Mouse (Mus musculus) adrenal gland, adult 18-20 months (tissue): ENCODE measurements at regions not wholly inside any gene's neighbourhood (a gene's known extent, or its start where the extent isn't known, plus 50 kb on each side); places are given as distances from the start of the nearest gene placed in this dataset.
A peak's percentile ranks its signal among the peaks of the same experiment; 100 is the strongest.

Experiments used
- DNase-seq, 2 experiments: peaks; one replicate each; pipeline ENCODE4 v3.0.0; 2021 to 2022; ENCODE audit warnings: low spot score in 2 of 2

DNA sequence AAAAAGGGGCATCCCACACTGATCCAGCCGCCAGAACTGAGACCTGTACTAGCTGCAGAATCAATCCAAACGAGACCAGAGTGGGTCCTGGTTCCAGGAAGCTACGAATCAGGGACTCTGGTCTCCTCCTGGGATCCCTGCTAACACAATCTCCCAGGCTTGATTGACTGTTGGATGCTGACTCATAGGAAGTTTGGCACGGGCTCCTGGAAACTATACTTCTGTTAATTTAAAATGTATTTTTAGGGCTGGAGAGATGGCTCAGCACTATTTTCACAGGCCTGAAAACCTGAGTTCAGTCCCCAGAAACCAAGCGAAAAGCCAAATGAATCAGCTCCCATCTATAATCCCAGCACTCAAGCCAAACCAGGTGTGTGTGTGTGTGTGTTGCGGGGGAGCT lies 138.5 kb downstream of the Vegfa start:
- DNase-seq = peak in 1 of 2 experiments; percentile 25

DNA sequence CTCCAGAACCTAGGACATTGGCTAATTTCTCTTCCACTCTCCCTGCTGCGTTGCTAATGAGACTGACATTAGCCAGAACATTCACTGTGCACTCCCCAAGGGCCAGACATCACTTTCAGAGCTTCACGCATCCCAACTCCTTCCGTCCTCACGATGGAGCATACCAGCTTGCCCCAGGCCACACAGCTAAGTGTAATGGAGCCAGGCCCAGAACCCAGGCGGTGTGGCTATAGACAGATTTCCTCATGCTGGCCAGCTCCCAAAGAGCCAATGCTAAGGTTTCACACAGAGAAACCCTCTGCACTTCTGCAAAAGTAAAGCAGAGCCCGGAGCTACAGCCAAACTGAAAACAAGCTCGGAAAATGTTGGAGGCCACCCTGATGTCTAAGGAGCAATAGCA lies 139.1 kb downstream of the Vegfa start:
- no peak for DNase-seq

DNA sequence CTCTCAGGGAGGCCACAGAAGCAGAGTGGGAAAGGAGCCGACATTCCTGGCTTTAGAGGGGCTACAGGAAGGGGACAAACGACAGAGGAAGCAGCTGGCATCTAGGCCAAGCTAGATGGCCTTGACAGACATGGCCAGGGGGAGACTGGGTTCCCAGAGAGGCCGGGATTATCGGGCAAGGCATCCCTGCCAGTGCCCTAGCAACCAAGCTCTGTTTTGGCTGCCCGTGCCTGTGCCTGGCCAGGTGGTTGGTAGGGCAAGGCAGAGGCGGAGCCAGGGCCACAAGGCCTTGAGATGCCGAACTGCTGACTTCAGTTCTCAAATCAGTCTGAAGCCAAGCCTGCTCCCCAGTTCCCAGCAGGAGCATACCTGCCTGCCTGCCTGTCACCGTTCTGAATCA lies 142.7 kb downstream of the Vegfa start:
- DNase-seq = peak; percentile 40 to 45

DNA sequence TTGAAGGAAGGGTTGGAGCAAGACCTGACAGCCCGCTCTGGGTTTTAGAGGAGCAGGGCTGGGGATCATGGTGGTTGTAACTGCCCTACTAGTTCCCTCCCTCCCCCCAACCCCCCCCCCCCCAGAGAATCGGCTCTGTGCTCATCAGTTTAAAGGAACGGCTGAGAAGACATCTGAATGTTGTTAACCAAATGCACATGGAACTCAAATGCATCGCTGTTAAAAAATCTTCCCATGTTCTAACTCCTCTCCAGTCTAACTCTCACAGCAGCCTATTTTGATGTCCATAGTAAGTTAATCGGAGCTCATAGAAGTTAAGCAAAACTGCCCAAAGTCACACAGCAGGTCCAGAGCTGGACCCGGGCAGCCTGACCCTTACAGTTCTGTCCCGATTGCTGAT lies 143.1 kb downstream of the Vegfa start:
- no peak for DNase-seq

DNA sequence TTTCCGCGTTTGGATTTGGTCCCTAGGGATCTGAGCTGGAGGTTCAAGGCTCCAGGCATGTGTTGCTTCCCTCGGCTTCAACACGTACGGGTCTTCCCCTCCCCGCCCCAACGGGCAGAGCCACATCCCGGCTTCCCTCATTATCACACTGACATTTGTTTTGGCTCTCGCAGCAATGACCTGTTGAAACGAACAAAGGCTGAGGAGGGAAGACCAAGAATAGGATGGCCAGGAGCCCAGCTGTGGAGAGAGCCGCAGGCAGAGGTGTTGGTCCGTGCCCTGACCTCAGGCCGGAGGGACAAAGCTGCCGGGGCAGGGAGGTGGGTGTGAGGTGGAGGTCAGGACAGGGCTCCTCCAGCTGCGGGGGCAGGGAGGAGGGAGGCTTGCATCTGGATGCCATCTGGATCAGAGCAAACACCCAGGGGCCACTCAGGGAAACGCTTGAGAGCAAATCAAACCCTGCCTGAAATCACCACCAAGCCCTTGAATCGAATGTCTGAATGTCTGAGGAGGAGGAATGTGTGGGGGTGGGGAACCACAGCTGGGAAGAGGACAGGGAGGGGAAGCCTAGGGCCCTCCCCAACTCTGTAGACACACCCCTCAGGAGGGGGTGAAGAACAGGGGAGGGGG lies 145.6 kb downstream of the Vegfa start:
- no peak for DNase-seq

DNA sequence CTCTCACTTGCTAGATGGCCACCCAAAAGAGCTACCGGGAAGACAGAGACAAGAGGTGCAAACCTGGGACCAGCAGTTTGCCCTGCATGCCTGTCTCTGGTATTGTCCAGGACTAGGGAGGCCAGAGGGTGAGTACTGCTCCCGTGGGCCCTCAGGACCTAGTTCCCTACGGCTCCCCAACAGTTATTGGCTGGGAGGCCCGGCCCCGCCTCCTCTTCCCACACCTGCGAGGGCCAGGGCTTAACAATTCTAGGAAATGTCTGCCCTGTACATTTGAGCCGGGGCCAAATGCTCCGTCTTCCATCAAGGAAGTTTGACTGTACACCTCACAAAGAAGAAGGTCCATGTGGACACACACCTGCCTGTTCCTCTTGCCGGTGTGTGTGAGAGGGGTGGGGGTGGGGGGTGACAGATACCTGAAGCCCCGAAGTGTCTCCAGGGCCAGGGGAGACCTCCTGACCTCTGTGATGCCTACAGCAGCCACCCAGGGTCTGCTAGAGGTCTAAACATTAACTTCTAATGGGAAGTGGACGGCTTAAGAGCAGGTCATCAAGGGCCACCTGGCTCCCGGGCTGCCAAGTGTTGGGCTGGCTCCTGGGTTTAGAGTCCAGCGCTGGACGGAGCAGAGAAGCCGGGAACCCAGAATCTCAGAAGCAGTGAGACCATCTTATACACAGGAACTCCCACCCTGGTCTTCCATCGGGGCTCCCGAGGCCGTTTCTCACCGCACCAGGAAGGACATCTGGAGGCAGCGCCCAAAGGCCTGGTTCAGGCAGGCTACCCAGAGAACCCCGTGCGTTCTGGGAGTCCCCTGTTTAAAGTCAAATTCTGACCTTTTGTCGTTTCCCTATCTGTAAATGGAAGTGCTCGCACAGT lies 146.5 kb downstream of the Vegfa start:
- DNase-seq = no peak

DNA sequence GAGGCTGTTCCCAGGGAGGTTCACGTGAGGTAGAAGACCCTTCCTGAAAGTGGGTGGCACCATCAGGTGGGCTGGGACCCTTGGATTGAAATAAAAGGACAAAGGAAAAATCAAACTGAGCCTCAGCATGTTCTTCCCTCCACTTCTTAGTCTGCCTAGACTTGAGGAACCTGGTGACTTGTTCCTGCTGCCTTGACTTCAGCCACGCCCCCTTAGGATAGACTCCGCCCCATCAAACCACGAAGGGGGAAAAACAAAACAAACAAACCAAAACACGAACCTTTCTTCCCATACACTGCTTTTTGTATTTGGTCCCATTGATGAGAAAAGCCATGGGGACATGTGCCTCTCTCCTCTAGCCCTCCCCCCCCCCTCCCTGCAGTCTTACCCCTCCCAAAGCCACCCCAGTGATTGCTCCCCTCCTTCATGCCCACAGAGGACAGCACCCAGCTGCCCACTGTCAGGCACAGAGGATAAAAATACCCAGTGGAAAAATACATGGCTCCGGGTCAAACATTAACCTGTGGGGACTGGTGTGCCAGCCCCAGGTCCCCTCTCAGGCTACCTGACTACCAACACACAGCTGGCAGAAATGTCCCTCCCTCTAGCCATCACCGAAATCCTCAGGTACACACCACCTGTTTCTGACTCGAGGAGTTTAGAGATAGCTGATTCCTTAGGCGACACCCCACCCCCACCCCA lies 148.0 kb downstream of the Vegfa start:
- no peak for DNase-seq

DNA sequence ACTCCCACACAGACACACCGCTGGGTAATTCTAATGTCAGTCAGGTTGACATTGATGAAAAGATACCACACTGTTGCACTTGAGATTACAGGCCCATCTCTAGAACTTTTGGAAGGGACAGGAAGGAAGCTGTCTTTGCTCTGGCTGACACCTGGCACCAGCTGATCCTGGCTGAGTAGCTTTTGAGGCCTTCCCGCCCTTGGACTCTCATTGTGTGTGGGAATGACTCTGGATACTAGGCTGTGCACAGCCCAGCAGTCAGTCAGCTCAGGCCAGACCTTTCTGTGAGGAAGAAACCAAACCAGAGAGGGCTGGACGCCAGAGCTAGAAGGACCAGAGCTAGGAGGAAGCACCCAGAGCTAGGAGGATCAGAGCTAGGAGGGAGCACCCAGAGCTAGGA lies 149.0 kb upstream of the 1600014C23Rik start:
- no peak for DNase-seq

DNA sequence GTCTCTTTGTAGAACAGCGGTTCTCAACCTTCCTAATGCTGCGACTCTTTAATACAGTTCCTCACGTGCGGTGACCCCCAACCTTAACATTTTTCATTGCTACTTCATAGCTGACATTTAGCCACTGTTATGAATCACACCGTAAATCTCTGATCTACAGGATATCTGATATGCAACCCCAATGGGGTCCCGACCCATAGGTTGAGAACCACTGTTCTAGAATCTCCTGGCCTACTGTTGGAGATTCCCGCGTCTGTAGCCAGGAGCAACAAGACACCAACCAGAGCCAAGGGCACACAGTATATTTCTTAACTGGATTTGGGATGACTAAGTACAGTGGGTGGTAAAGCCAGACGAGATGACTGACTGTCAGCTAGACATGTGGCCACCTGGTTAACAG lies 147.6 kb upstream of the 1600014C23Rik start:
- DNase-seq = no peak

DNA sequence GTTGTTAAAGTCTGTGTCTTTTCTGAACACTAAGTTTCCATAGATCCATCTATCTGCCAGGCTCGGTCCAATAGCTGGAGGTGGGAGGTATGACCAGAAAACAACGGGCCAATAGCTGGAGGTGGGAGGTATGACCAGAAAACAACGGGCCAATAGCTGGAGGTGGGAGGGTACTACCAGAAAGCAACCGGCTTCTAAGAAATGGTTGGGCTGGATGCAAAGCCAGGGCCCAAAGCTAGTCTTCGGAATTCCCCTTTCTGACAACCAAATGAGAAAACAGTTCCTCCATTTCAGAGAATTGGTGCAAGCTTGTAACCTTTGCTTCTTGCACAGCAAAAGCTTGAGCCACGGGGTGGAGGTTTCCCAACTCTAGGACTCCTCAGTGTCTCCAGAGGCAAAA lies 147.1 kb upstream of the 1600014C23Rik start:
- no peak for DNase-seq

DNA sequence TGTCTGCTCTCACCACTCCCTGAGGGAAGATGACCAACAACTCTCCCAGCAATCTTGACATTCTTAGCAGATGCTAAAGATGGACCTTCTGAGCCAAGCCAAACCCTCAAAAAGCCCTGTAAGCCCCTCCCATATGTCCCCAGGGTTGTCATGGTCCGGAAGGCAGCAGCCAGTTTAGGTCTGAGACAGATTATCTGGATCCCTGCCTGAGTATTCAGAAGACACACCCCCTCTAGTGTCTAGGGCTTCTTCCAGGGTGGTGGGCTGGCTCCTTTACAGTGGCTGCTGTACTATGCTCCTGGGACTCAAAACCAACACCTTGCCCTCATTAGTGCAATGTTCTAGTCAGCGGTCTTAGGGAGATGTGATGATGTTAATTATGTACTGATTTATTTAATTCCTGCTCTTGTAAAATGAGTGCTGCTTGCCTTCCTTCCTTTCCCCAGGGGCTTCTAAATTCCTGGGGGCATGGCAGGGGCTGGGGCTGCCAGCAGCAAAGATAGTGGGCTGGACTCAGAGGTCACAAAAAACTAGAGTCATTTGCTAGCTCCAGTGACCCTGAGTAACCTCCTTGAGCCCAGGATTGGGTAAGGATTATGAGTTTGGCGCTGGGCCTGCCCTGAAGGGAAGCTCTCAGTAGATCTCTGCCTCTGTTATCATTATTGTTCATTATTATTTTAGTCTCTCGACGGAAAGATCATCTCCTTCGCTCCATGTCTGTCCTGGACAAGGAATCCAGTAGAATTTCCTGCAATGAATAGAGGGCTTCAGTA lies 146.0 kb upstream of the 1600014C23Rik start:
- no peak for DNase-seq

DNA sequence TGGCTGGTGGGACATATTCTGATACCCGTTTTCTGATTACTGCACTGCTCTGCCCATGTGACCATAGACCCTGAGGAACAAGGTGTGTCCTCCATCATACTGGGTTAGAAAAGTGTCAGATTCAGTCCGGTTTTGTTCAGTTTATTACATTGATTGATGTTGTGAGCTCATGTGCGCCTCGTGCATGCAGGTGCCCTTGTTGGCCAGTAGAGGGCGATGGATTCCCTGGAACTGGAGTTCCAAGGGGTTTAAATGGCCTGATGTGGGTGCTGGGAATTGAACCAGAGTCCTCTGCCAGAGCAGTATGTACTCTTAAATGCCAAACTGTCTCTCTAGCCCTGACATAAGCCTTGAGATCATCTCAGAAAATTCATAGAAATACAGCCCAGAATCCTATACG lies 144.8 kb upstream of the 1600014C23Rik start:
- no peak for DNase-seq

DNA sequence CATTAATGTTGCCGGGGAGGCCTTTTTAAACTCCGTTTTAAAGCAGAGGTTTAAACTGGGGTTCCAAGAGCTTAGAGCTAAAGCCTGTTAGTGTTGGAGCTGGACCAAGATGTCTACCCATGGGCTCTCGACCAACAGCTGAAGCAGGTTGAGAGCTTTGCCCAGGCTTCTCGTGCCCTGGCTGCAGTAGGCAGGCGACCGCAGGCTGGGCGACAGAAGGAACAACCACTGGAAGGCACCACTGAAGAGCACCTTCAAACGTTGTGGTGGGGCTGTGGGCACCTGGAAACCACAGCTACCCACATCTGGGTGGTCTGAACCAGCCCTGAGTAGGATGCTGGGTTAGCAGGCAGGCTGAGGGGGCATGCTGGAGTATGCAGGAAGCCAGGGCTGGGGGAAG lies 141.7 kb upstream of the 1600014C23Rik start:
- DNase-seq = no peak

DNA sequence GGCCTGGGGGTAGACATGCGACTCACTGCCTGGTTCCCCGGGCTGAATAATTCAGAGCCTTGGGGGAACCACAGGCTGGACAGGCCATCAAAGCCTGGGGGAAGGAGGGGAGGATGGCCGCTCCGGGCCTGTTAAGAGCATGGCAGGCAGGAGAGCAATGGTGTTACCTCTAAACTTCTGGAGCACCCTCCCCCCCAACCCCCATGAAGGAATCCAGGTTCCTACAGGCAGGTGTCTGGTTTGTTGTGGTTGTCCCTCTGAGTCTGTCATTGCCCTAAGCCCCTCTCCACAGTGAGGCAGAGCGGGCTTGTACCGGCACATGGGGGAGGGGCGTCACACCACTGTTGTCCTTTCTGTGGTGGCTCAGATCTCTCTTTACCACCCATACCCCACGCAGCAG lies 140.4 kb upstream of the 1600014C23Rik start:
- no peak for DNase-seq

DNA sequence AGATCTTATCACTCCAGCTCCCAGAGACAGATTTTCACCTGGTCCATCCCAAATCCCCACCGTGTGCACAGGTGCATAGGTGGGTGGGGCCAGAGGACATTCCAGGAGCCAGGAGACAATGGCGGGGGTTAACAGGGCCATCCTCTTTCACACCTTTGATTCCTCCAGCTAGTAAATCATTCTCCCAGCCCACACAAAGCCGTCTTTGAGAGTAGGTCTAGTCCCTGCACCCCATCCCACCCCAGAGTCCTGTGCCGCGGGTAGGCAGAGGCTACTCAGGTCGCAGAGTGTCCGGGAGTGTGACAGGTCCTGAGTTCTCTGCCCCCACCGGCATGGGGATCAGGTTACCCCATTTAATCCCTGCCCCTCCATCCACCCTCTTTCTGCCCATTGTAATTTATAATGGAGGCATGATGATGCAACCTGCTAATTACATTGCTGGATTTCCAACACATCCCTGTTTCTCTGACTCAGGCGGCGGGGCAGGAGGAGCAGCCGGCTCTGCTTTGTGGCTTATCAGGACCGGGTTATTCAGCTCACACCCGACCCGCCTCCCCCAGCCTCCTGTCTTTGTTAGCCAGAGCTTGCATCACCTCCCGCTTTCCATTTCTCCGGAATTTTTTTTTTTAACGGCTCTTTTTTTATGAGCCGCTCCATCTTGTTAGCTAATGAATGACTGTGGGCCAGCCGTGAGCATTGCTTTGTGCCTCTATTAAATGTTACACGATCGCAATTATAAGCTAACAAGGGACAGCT lies 139.7 kb upstream of the 1600014C23Rik start:
- no peak for DNase-seq

DNA sequence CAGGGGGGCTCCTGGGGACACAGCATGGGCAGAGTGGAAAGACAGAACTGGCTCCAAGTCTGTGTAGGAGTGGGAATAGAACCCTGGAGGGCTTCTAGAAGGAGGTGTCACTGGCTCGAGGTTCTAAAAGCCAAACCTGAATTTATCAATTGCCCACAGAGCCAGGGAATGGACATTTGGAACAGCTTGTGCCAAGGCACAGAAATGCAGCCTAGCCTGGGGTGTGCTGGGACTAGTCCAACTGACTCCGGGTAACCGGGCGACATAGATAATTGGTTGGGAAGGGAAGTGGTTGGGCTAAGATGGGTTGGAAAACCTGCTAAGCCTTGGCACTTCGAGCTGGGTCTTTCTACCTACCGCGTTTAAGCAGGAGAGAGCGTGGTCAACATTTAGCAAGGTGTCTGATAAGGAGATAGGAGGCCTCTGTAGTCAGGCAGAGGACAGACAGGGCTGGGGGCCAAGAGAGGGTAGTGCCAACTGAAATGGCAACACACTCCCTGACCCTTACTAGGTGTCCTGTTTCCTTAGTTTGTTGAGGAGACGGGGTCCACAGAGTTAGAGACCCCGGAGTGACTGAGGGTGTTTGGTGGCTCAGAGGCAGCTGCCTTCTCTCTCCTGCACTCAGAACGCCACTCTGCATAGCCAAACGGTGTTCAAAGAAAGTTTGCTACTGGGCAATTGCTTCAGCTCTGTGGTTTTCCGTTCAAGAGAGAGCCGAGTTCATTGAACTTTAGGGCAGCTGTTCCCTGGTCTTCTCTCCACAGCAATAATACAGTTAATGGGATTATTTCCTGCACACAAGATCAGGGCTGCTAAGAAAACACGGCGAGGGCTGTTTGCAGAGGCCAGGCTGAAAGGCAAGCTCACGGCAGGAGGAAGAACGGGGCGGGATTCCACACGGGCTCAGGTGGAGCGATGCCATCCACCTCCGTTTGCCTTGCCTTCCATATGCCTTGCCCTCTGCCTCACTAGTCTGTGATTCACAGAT lies 138.3 kb upstream of the 1600014C23Rik start:
- no peak for DNase-seq

DNA sequence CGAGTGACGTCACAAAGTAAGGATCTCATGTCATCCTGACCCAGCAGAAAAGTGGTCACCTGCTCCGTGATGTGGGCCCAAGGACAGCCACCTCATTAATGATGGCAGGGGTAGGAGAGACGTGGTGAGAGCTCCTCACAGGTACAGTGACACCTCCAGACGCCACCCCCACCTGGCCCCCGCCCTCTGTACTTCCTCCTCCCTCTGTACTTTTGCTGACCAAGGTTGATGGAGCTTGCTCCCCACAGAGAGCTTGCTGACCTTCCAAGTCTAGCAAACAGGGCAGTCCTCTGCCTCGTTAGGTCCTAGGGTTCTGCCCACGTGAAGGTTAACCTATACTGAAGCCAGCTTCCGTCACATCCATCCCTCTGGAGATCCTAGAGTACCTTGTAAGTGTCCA lies 137.4 kb upstream of the 1600014C23Rik start:
- no peak for DNase-seq

DNA sequence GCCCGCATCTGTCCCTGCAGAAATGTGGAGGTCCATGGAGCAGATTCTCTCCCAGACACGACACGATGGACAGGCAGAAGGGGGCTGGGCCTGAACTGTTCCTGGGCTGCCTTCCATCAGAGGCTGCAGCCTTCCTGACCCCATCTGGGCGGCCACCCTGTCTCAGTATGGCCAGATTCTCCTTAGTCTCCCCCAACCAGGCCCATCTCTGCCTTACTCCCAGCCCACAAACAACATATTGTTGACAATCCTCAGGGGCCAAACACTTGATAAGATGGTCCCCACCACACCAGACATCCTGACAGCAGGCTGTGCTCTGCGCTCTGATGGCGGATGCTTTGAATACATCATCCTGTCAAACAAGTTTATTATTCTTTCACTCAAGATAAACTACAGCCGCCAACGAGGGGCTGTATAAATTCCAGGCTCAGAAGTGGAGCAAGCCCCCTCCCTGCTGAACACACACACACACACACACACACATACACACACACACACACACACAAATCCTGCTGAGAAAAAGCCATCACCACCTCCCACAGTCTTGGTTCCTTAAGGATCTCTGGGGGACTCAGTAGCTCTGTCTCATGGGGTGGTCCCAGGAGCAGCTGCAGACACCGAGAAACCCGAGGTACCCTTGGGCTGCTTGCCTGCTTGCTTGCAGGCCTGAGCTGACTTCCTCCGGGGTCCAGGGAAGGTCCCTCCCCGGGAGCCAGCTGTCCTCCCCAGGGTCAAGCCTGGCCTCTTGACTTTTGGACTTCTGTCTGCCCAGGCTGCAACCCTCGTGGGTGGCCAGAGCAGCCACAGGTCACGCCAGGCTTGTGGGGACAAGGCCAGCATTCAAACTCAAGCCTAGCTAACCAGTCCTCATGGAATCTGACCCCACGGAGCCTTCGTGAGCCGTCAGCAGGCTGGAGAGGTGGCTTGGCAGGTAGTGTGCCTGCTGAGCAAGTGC lies 135.6 kb upstream of the 1600014C23Rik start:
- no peak for DNase-seq
